Mouse (Mus musculus) brain, embryonic 18.5 days (tissue): ENCODE measurements around the gene Zfp28.

Experiments
- DNase-seq: peaks from one replicate; pipeline ENCODE4 v3.0.0-alpha.2; 2012; ENCODE audit warnings: low read depth, low spot score

Zfp28 gene

GRCm38 (mm10) chr7:6397996-6398975, 15.2 kb downstream of the Zfp28 start, which contains the start of gene Smim17:
TSS of gene Smim17 (plus strand) at chr7:6398715.
- peak; percentile 37 for DNase-seq

- DNase-seq, result no peak
These were observed 26.9 kb downstream of the Zfp28 start, which contains the start of gene Gm20715 for GRCm38 (mm10) chr7:6410043-6410442. TSS of gene Gm20715 (plus strand) at chr7:6410277.

- peak; percentile 40 for DNase-seq
These were observed 31.7 kb downstream of the Zfp28 start for GRCm38 (mm10) chr7:6414626-6415441.

- no peak for DNase-seq
These were observed 32.3 kb downstream of the Zfp28 start for GRCm38 (mm10) chr7:6415442-6415787.

- no peak for DNase-seq
These were observed 36.8 kb downstream of the Zfp28 start for GRCm38 (mm10) chr7:6419894-6420293.

- DNase-seq, result no peak
These were observed 46.3 kb downstream of the Zfp28 start for GRCm38 (mm10) chr7:6429381-6429780.

GRCm38 (mm10) chr7:6430342-6430741, 47.2 kb downstream of the Zfp28 start:
- DNase-seq, result no peak

GRCm38 (mm10) chr7:6438388-6438787, 55.3 kb downstream of the Zfp28 start, which contains the start of gene Olfr1344:
TSS of gene Olfr1344 (plus strand) at chr7:6438688.
- no peak for DNase-seq

GRCm38 (mm10) chr7:6441173-6441572, 58.1 kb downstream of the Zfp28 start:
- no peak for DNase-seq
